Mouse (Mus musculus) kidney, adult 11 months (tissue): ENCODE measurements at regions not wholly inside any gene's neighbourhood (a gene's known extent, or its start where the extent isn't known, plus 50 kb on each side); places are given as distances from the start of the nearest gene placed in this dataset.

ENCODE experiments used
- DNase-seq: peaks from one replicate; pipeline ENCODE4 v3.0.0; 2022

DNA sequence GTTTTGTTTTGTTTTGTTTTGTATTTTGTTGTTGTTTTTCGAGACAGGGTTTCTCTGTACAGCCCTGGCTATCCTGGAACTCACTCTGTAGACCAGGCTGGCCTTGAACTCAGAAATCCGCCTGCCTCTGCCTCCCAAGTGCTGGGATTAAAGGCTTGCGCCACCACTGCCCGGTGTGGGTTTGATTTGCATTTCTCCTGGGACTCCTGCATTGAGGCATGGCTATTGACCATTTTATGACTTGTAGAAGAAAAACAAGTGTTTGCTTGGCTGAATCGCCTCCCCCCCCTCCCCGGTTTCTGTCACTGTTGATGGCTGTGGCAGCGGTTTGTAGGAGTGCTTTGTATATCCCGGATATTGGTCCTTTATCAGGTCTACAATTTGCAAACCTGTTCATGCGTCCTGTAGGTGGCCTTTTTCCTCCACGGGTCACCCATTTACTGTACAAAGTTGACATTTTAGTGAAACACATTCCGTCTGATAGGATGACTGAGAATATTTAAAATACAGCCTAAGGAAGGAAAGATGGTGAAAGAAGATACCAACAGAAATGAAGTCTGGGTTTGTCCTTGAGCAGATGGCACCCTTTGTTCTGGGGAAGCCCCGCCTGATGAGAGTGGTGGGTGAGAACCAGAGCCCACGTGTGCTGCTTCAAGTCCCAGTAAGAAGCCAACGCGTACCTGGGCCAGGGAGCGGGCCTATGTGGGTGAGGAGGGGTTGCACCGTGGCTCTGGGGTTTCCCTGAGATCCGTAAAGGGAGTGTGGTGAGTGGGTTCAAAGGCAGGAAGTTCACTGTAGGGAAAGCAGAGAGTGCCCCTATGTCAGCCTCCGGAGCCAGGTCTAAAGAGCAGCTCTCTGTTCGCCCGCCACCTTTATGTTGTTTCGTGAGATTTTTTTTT, 52.6 kb upstream of the Smndc1 start:
- no peak for DNase-seq

DNA sequence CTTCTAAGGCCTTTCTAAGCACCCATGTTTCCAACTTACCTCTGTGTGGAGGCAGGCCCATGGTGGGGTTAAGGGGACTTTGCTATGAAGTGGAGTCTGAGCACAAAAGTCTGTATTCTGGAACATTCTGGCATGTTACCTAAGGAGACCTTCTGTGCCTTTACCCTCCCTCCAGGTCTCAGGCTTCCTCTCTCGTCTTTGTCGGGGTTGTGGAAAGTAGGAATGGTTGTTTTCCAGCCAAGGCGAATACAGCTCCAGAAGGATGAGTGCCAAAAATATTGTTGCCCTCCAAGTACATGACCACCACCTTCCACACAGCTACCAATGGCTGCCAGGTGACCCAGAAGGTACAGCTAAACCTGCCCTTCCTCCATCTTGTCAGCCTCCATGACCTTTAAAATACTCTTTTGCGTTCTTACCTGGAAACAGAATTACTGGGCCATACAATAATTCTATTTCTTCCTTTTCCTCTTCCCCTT, 51.8 kb upstream of the Smndc1 start:
- no peak for DNase-seq

- DNase-seq = no peak
These were observed 51.2 kb upstream of the Smndc1 start for GRCm38 (mm10) chr19:53441449-53442131.

GRCm38 (mm10) chr19:53440327-53441055, 50.1 kb upstream of the Smndc1 start:
- no peak for DNase-seq
